Mouse (Mus musculus): Measurements from ENCODE around the gene Hcfc1. TPM values are rescaled to one million over a fixed set of nuclear protein-coding genes. Genes with fewer than 3 reads are reported as not detected.

Hcfc1 gene
- polyA plus RNA-seq, 1 experiment: 38.2 TPM

GRCm38 (mm10) chrX:73948647-73949046 is 17.5 kb downstream of the Hcfc1 start:
- WGBS: 17% methylated on average over 4 of the region's 4 CpGs
- DNase-seq (ENCODE audit: low read depth, low spot score): no peak

- no peak for DNase-seq (ENCODE audit: low read depth, low spot score)
Observed at GRCm38 (mm10) chrX:73946896-73947295, 19.3 kb downstream of the Hcfc1 start.

GRCm38 (mm10) chrX:73942294-73942693 is 23.9 kb downstream of the Hcfc1 start:
- no peak for DNase-seq (ENCODE audit: low read depth, low spot score)
- WGBS: 69% methylated on average over 2 of the region's 2 CpGs

More at GRCm38 (mm10) chrX:73946896-73947295, 19.3 kb downstream of the Hcfc1 start:
- WGBS: 72% methylated on average over 6 of the region's 6 CpGs

GRCm38 (mm10) chrX:73941860-73942259 is 24.3 kb downstream of the Hcfc1 start:
- 34% methylated on average over 2 of the region's 2 CpGs for WGBS
- no peak for DNase-seq (ENCODE audit: low read depth, low spot score)

GRCm38 (mm10) chrX:73931871-73932270 is 34.3 kb downstream of the Hcfc1 start:
- WGBS: 34% methylated on average over 2 of the region's 2 CpGs
- DNase-seq (ENCODE audit: low read depth, low spot score): no peak

- DNase-seq (ENCODE audit: low read depth, low spot score): no peak
Observed at GRCm38 (mm10) chrX:73930402-73931062, 35.6 kb downstream of the Hcfc1 start, which contains the start of gene Renbp. Renbp (minus strand) TSS chrX:73930850.

GRCm38 (mm10) chrX:73922550-73922882 is 43.6 kb downstream of the Hcfc1 start:
- 67% methylated on average over 8 of the region's 8 CpGs for WGBS
- no peak for DNase-seq (ENCODE audit: low read depth, low spot score)

More at GRCm38 (mm10) chrX:73930402-73931062, 35.6 kb downstream of the Hcfc1 start, which contains the start of gene Renbp:
- 38% methylated on average over 17 of the region's 17 CpGs for WGBS

- DNase-seq (ENCODE audit: low read depth, low spot score): peak; percentile 65
- WGBS: 12% methylated on average over 43 of the region's 43 CpGs
Observed at GRCm38 (mm10) chrX:73921823-73922549, 44.2 kb downstream of the Hcfc1 start, which contains the start of the genes Arhgap4 and Naa10. Arhgap4 (minus strand) TSS chrX:73921870. Naa10 (minus strand) TSS chrX:73921944.

- no peak for DNase-seq (ENCODE audit: low read depth, low spot score)
Observed at GRCm38 (mm10) chrX:73921285-73921822, 44.8 kb downstream of the Hcfc1 start.

GRCm38 (mm10) chrX:73918631-73919030 is 47.5 kb downstream of the Hcfc1 start:
- DNase-seq (ENCODE audit: low read depth, low spot score): no peak
- WGBS: 70% methylated on average over 5 of the region's 5 CpGs

More at GRCm38 (mm10) chrX:73921285-73921822, 44.8 kb downstream of the Hcfc1 start:
- whole genome bisulfite sequencing: 18% methylated on average over 34 of the region's 34 CpGs

GRCm38 (mm10) chrX:73916945-73917344 is 49.2 kb downstream of the Hcfc1 start:
- WGBS: 88% methylated on average over 8 of the region's 8 CpGs
- DNase-seq (ENCODE audit: low read depth, low spot score): no peak

GRCm38 (mm10) chrX:73914827-73915703 is 51.1 kb downstream of the Hcfc1 start:
- WGBS: 15% methylated on average over 31 of the region's 31 CpGs

GRCm38 (mm10) chrX:73911588-73911987 is 54.6 kb downstream of the Hcfc1 start:
- 78% methylated on average over 2 of the region's 2 CpGs for WGBS
- DNase-seq (ENCODE audit: low read depth, low spot score): no peak

More at GRCm38 (mm10) chrX:73914827-73915703, 51.1 kb downstream of the Hcfc1 start:
- DNase-seq (ENCODE audit: low read depth, low spot score): peak; percentile 73

- no peak for DNase-seq (ENCODE audit: low read depth, low spot score)
- WGBS: 18% methylated on average over 26 of the region's 26 CpGs
Observed at GRCm38 (mm10) chrX:73911156-73911555, 55.0 kb downstream of the Hcfc1 start.

- DNase-seq (ENCODE audit: low read depth, low spot score): no peak
Observed at GRCm38 (mm10) chrX:73910451-73910850, 55.7 kb downstream of the Hcfc1 start.

GRCm38 (mm10) chrX:73910049-73910448 is 56.1 kb downstream of the Hcfc1 start:
- WGBS: 52% methylated on average over 1 of the region's 1 CpGs
- DNase-seq (ENCODE audit: low read depth, low spot score): no peak

- WGBS: 67% methylated on average over 3 of the region's 3 CpGs
- no peak for DNase-seq (ENCODE audit: low read depth, low spot score)
Observed at GRCm38 (mm10) chrX:73897959-73898358, 68.2 kb downstream of the Hcfc1 start.

GRCm38 (mm10) chrX:73895719-73896118 is 70.4 kb downstream of the Hcfc1 start, which contains the start of gene L1cam:
L1cam (minus strand) TSS chrX:73896105.
- WGBS: 6% methylated on average over 2 of the region's 2 CpGs
- peak; percentile 33 for DNase-seq (ENCODE audit: low read depth, low spot score)

- no peak for DNase-seq (ENCODE audit: low read depth, low spot score)
- 91% methylated on average over 14 of the region's 14 CpGs for WGBS
Observed at GRCm38 (mm10) chrX:73892833-73893232, 73.3 kb downstream of the Hcfc1 start.
